Mouse (Mus musculus) lung, postnatal 0 days (tissue): ENCODE measurements around the gene Dvl3.

ENCODE experiments used
- CTCF ChIP-seq: IDR thresholded peaks from 2 replicates; pipeline ENCODE4 v1.5.1; 2016; ENCODE audit warnings: antibody characterized with exemption, mild to moderate bottlenecking
- EP300 ChIP-seq: IDR thresholded peaks from 2 replicates; pipeline ENCODE4 v1.6.1; 2016; ENCODE audit warnings: antibody characterized with exemption, mild to moderate bottlenecking, control low read depth

GRCm38 (mm10) chr16:20535296-20536080, 18.7 kb downstream of the Dvl3 start, which contains the start of gene Ap2m1:
- TF ChIP-seq CTCF, result no peak
- TF ChIP-seq EP300, result no peak
